Mouse (Mus musculus) liver, embryonic 14.5 days (tissue): Measurements from ENCODE around the gene Tspan32.

Source experiments
- CTCF ChIP-seq: IDR thresholded peaks from 2 replicates; pipeline ENCODE4 v1.5.1; 2016; ENCODE audit warnings: antibody characterized with exemption, low read depth, control low read depth
- EP300 ChIP-seq: IDR thresholded peaks from 2 replicates; pipeline ENCODE4 v1.6.1; 2016; ENCODE audit warnings: antibody characterized with exemption, low read depth

- TF ChIP-seq CTCF (no peak), EP300 (no peak)
Measured at GRCm38 (mm10) chr7:143027196-143027595, 22.4 kb downstream of the Tspan32 start.
